In genomic region chr11:40592056-40592455, GRCm38 (mm10) we compare ENCODE assay signal across 17 mouse cellular contexts.
DNase-seq lines count a peak whose midpoint lies in the region; ATAC-seq lines count a peak whose summit lies in the region.
"Had no signal": no experiment of that assay in that cellular context is flagged by ENCODE, and none has a peak within 500 bp of the region (broad histone marks: within the 10 kb centered on the region; RNA-seq: fewer than 3 reads in every experiment).

No protein-coding gene starts in this region.

- H3K27ac ChIP-seq in hindbrain, embryonic 16.5 days (ENCODE audit: low read depth, low read length): no peak overlapping the region
- H3K27ac ChIP-seq in hindbrain, embryonic 14.5 days: no peak overlapping the region
- H3K27ac ChIP-seq: hindbrain, embryonic 13.5 days; liver, embryonic 14.5 days; midbrain, embryonic 15.5 days had no signal

- WGBS in hindbrain, embryonic 16.5 days: 67% methylated on average over 4 of the region's 4 CpGs
- 75% methylated on average over 4 of the region's 4 CpGs for WGBS in hindbrain, embryonic 14.5 days

- H3K4me2 ChIP-seq in hindbrain, embryonic 16.5 days (ENCODE audit: low read length): no peak overlapping the region
- no peak overlapping the region for H3K4me2 ChIP-seq in hindbrain, embryonic 14.5 days (replicated peaks)
- H3K4me2 ChIP-seq: hindbrain, embryonic 13.5 days; midbrain, embryonic 15.5 days had no signal

- H3K4me3 ChIP-seq in hindbrain, embryonic 16.5 days (ENCODE audit: low read length): no peak overlapping the region
- H3K4me3 ChIP-seq in hindbrain, embryonic 14.5 days (replicated peaks; ENCODE audit: low read length): no peak overlapping the region
- H3K4me3 ChIP-seq: erythroblast, embryonic 14.5 days; hindbrain, embryonic 13.5 days; midbrain, embryonic 15.5 days had no signal

- DNase-seq in cerebellum, postnatal 14 days: peak; percentile 72 to 81
- DNase-seq in cerebellum, adult 9-11 months: no peak
- no peak for DNase-seq in hindbrain, embryonic 14.5 days (ENCODE audit: low spot score)
- DNase-seq in right cerebral cortex, postnatal 4 days: peak; percentile 9
- no peak for DNase-seq in right cerebral cortex, adult 18-20 months
- peak; percentile 2 for DNase-seq in skeletal muscle tissue, adult 2 months (ENCODE audit: low read depth, low spot score)
- no peak for DNase-seq in ovary, adult 18-20 months (ENCODE audit: low spot score)
- DNase-seq: cerebellum, adult 11-12 months; gastrocnemius, postnatal 36 days; kidney, adult 18-20 months; kidney, postnatal 14 days had no signal

- H3K9me3 ChIP-seq in hindbrain, embryonic 16.5 days (ENCODE audit: control insufficient read depth, low read length): no peaks in the 10 kb centered on the region
- H3K9me3 ChIP-seq in hindbrain, embryonic 14.5 days (ENCODE audit: control insufficient read depth, low read length): no peaks in the 10 kb centered on the region
- H3K9me3 ChIP-seq: hindbrain, embryonic 13.5 days; midbrain, embryonic 15.5 days had no signal

- no peaks in the 10 kb centered on the region for H3K4me1 ChIP-seq in hindbrain, embryonic 16.5 days (ENCODE audit: control insufficient read depth, insufficient read depth, low read depth, low read length)
- no peaks in the 10 kb centered on the region for H3K4me1 ChIP-seq in hindbrain, embryonic 14.5 days (replicated peaks; ENCODE audit: control insufficient read depth, insufficient read depth, low read length)

- peak; percentile 64; the same call in 1 of the 2 replicates for ATAC-seq in hindbrain, embryonic 16.5 days
- no peak for ATAC-seq in hindbrain, embryonic 14.5 days (ENCODE audit: low FRiP score)
- ATAC-seq: lung, postnatal 0 days; midbrain, embryonic 15.5 days had no signal

- no peak overlapping the region for H3K9ac ChIP-seq in hindbrain, embryonic 16.5 days (ENCODE audit: low read depth, low read length)
- no peak overlapping the region for H3K9ac ChIP-seq in hindbrain, embryonic 14.5 days
- H3K9ac ChIP-seq: hindbrain, embryonic 13.5 days; liver, embryonic 14.5 days; midbrain, embryonic 15.5 days had no signal

- no peaks in the 10 kb centered on the region for H3K27me3 ChIP-seq in hindbrain, embryonic 16.5 days (replicated peaks; ENCODE audit: control insufficient read depth, insufficient read depth, low read length)
- no peaks in the 10 kb centered on the region for H3K27me3 ChIP-seq in hindbrain, embryonic 14.5 days (ENCODE audit: control insufficient read depth, insufficient read depth, low read length)
- H3K27me3 ChIP-seq: hindbrain, embryonic 13.5 days; midbrain, embryonic 15.5 days had no signal

- H3K36me3 ChIP-seq in hindbrain, embryonic 16.5 days (ENCODE audit: control insufficient read depth, insufficient read depth, low read length): no peaks in the 10 kb centered on the region
- no peaks in the 10 kb centered on the region for H3K36me3 ChIP-seq in hindbrain, embryonic 14.5 days (replicated peaks; ENCODE audit: control insufficient read depth, insufficient read depth)
- H3K36me3 ChIP-seq: hindbrain, embryonic 13.5 days; midbrain, embryonic 15.5 days had no signal

Comparison
In these comparisons a context has a peak if more than half of its experiments do, and no peak if none do; other contexts are left out.
1. DNase-seq: peak in cerebellum, postnatal 14 days (2 of 2), right cerebral cortex, postnatal 4 days (single experiment) and skeletal muscle tissue, adult 2 months (single experiment); none in cerebellum, adult 9-11 months (single experiment), hindbrain, embryonic 14.5 days (single experiment), right cerebral cortex, adult 18-20 months (single experiment) and ovary, adult 18-20 months (single experiment).